Mouse (Mus musculus) neural tube, embryonic 10.5 days (tissue): ENCODE results near the gene Olfr828.

ENCODE experiments used
- DNase-seq: peaks from one replicate; pipeline ENCODE4 v3.0.0-alpha.2; 2017; ENCODE audit warnings: low spot score; ENCODE audit errors: extremely low spot score

Gene Olfr828

GRCm38 (mm10) chr9:18819426-18819825 is at the start of gene Olfr828:
Gene Olfr828, minus strand, starts transcription at chr9:18819526.
- DNase-seq = no peak

DNA sequence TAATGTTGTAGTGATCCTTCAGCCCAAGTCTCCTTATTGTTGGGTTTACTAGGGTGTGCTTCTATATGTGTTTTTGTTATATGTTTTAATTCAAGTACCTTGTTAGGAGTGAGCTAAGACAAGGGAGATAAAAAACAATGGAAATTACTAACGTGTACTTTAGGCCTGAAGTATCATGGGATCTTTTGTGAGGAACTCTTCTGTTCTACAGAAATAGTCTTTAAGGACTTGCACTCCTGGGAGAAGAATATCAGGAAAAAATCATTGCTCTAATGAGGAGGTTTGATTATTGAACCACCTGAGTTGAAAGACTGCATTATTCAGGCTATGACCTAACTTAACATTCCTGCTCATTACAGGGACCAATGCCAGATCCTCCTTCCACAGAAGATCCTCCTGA is 35.3 kb upstream of the Olfr828 start, which contains the start of gene Olfr829:
Gene Olfr829 (plus strand): TSS at position 301 of the 400 bp plus-strand sequence.
- DNase-seq = no peak

DNA sequence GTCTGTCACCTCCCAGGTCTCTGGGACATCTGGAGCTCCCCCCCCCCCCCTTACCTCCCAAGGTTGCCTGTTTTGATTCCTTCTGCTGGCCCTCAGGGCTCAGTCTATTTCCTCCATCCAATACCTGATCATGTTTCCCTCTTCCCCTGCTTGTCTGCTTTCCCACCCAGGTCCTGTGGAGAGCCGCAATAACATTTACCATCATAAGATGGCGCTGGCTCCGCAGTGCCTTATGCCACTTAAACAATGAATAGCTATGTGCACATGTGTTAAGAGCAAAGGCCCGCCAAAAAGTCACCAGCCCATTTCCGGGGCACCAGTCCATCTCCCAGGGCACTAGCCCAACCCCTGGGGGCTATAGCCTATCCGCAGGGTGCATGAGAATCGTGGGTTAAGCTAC is 34.0 kb downstream of the Olfr828 start:
- no peak for DNase-seq

GRCm38 (mm10) chr9:18779476-18779875 is 39.9 kb downstream of the Olfr828 start:
- no peak for DNase-seq

GRCm38 (mm10) chr9:18778981-18779380 is 40.3 kb downstream of the Olfr828 start:
- DNase-seq = no peak
